Mouse (Mus musculus): ENCODE measurements around the gene Esyt2. TPM values are rescaled to one million over a fixed set of nuclear protein-coding genes. Genes with fewer than 3 reads are reported as not detected.

Esyt2 gene
- polyA plus RNA-seq, 1 experiment, result 0.69 TPM

DNA sequence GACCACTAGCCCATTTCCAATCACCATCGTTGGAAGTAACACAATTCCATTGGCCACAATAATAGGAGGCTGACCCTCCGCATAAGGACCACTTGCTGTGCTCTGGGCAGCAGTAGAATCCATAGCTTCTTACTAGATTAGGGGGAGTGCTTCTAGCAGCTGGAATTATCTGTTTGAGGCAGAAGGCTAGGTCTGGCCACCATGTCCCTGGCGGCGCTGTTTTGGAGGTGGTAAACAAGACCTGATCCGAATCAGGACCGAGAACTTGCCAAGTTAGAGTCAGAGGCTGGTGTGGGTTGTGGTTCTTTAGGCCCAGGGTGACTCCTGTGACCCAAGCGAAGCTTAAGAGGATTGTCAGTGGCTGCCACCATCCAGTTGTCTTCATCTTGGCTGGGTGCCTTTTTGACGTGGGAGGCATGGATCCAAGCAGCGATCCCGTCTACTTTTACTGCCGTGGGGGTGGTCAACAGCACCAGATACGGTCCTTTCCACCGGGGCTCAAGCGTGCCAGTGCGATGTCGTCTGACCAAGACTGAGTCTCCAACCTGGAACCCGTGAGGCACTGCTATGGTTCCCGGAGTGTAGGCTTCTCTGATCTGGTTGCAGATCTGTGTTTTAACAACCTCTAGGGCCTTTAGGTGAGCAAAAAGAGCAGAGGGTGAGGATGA is 123.2 kb downstream of the Esyt2 start:
- no peaks in the 10 kb centered on the region for H3K27me3 ChIP-seq (ENCODE audit: control insufficient read depth)
- peak overlapping the region; percentile 79 for H3K4me3 ChIP-seq (replicated peaks)
- peaks cover 46% of the 10 kb centered on the region for H3K4me1 ChIP-seq (ENCODE audit: control insufficient read depth)
- TF ChIP-seq GATA1 (IDR thresholded peaks at IDR 0.05; ENCODE audit: low read length) (no peak), TAL1 (IDR thresholded peaks at IDR 0.05; ENCODE audit: low read length) (no peak)
- H3K9me3 ChIP-seq (ENCODE audit: control insufficient read depth, low read length), result peaks cover 15% of the 10 kb centered on the region
- peaks cover 64% of the 10 kb centered on the region for H3K36me3 ChIP-seq (ENCODE audit: control insufficient read depth)

DNA sequence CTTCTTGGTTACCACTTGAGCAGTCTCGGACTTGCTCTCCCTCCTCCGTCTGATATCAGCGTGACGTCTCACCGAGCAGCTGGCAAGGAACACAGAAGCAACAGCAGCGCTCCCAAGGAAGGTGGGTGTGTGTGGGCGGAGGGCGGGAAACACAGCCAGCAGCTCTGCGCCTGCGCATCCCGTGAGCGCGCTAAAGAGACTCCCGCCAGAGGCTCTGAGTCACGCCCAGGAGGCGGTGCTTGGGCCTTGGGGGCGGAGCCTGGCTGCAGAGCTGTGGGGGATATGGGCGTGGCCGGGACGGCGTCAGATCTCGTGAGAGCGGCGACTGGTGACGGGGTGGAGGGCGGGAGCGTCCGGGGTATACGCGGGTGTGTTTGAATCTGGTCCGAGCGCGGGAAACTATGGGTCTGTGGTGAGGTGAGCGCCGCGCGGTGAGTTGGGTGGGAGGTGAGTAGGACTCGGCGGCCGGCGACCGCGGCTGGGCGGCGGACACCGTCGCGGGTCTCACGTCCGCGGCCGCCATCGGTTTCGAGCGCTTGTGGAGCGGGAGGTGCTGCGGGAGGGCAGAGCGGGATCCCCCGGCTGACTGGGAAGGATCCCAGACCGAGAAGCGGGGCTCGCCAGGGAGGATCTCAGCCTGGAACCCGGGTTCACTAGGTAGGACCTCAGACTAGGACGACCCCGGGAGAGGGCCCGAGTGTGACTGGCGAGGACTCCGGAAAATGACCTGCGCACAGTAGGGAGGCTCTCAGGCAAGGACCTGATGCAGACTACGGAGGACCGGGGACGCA is 124.2 kb downstream of the Esyt2 start, which contains the start of gene Ncapg2:
Gene Ncapg2 (plus strand): TSS at position 358 of the 791 bp plus-strand sequence.
- TF ChIP-seq TAL1 (IDR thresholded peaks at IDR 0.05; ENCODE audit: low read length) (no peak), GATA1 (IDR thresholded peaks at IDR 0.05; ENCODE audit: low read length) (no peak)
- peak within 1 kb of the TSS; percentile 79 for H3K4me3 ChIP-seq (replicated peaks)

DNA sequence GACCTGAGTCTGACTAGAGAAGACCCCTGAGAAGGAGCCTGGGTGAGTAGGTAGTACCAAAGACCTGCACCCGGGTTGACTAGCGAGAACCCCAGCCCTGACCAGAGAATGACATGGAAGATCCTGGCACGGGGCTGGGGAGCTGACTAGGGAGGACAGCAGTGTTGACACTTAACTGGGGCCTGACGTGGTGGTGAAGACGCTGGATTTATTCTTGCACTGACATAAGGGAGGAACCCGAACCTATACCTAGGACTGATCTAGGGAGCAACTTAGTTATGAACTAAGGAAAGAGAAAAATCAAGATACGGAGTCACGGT is 124.8 kb downstream of the Esyt2 start:
- H3K27me3 ChIP-seq (ENCODE audit: control insufficient read depth), result no peaks in the 10 kb centered on the region
- peak overlapping the region; percentile 79 for H3K4me3 ChIP-seq (replicated peaks)
- peaks cover 15% of the 10 kb centered on the region for H3K9me3 ChIP-seq (ENCODE audit: control insufficient read depth, low read length)
- peaks cover 54% of the 10 kb centered on the region for H3K4me1 ChIP-seq (ENCODE audit: control insufficient read depth)
- TF ChIP-seq GATA1 (IDR thresholded peaks at IDR 0.05; ENCODE audit: low read length) (no peak), TAL1 (IDR thresholded peaks at IDR 0.05; ENCODE audit: low read length) (no peak)
- peaks cover 80% of the 10 kb centered on the region for H3K36me3 ChIP-seq (ENCODE audit: control insufficient read depth)

More for the DNA sequence above, 124.2 kb downstream of the Esyt2 start, which contains the start of gene Ncapg2:
- no peaks in the 10 kb centered on the region for H3K27me3 ChIP-seq (ENCODE audit: control insufficient read depth)
- peaks cover 75% of the 10 kb centered on the region for H3K36me3 ChIP-seq (ENCODE audit: control insufficient read depth)
- peaks cover 15% of the 10 kb centered on the region for H3K9me3 ChIP-seq (ENCODE audit: control insufficient read depth, low read length)
- H3K4me1 ChIP-seq (ENCODE audit: control insufficient read depth), result peaks cover 53% of the 10 kb centered on the region

DNA sequence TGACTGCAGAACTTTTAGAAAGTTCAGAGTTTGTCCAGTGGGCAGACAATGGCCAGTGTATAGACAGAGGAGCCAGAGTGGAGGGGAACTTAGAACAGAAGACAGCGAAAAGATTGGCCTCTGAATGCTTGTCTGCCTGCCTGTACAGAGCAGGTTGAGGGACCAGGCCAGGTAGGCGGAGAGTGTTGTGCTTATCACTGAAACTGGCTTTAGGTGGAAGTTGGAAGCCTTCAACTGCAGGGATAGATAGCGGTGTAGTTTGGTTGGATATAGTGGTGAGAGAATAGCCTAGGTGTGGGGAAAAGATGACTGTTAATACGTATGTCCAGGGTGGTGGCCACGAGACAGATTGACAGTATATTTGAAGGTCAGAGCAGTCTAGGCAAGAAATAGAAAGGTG is 126.9 kb downstream of the Esyt2 start:
- TF ChIP-seq TAL1 (IDR thresholded peaks at IDR 0.05; ENCODE audit: low read length) (no peak), GATA1 (IDR thresholded peaks at IDR 0.05; ENCODE audit: low read length) (no peak)
- Histone ChIP-seq H3K9me3 (ENCODE audit: control insufficient read depth, low read length) (peaks cover 10% of the 10 kb centered on the region), H3K4me1 (ENCODE audit: control insufficient read depth) (peaks cover 54% of the 10 kb centered on the region), H3K27me3 (ENCODE audit: control insufficient read depth) (no peaks in the 10 kb centered on the region), H3K36me3 (ENCODE audit: control insufficient read depth) (peaks cover 87% of the 10 kb centered on the region), H3K4me3 (replicated peaks) (peak overlapping the region; percentile 79)

DNA sequence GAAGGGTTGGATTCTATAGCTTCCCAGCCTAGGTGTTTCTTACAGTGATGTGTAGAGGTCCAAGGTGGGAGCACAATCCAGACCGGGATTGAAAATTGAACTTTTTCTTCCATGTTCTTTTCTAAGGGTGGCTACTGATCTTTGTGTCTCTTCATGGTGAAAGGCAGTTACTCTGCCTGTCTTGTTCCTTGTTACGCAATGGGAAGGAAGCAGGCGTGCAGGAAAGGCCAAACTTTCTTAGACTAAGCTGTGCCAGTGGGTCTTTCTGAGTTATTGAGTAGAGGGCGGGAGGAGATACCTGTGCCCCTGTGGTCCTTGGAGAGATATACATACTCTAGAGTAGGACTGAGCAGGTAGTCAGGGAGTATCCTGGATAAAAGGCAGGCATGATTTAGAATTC is 133.9 kb downstream of the Esyt2 start:
- H3K9me3 ChIP-seq (ENCODE audit: control insufficient read depth, low read length), result no peaks in the 10 kb centered on the region
- TF ChIP-seq TAL1 (IDR thresholded peaks at IDR 0.05; ENCODE audit: low read length) (no peak), GATA1 (IDR thresholded peaks at IDR 0.05; ENCODE audit: low read length) (no peak)
- no peaks in the 10 kb centered on the region for H3K27me3 ChIP-seq (ENCODE audit: control insufficient read depth)
- H3K4me1 ChIP-seq (ENCODE audit: control insufficient read depth), result peaks cover 2% of the 10 kb centered on the region
- H3K4me3 ChIP-seq (replicated peaks), result no peak overlapping the region
- peaks cover 99% of the 10 kb centered on the region for H3K36me3 ChIP-seq (ENCODE audit: control insufficient read depth)

DNA sequence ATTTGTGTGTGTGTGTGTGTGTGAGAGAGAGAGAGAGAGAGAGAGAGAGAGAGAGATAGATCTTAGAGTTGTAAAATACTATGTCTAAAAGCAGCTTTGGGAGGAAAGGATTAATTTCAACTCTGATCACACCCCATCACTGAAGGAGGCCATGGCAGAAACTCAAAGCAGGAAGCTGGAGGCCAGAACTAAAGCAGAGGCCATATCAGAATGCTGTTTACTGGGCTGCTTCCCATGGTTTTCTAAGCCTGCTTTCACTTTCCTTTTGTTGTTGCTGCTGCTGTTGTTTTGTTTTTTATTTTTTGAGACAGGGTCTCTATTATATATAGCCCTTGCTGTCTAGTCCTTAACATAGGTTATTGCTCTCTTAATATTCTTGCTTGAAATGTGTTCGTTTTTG is 135.5 kb downstream of the Esyt2 start:
- Histone ChIP-seq H3K27me3 (ENCODE audit: control insufficient read depth) (no peaks in the 10 kb centered on the region), H3K36me3 (ENCODE audit: control insufficient read depth) (peaks cover 99% of the 10 kb centered on the region), H3K4me1 (ENCODE audit: control insufficient read depth) (no peaks in the 10 kb centered on the region), H3K4me3 (replicated peaks) (no peak overlapping the region), H3K9me3 (ENCODE audit: control insufficient read depth, low read length) (no peaks in the 10 kb centered on the region)
- TF ChIP-seq TAL1 (IDR thresholded peaks at IDR 0.05; ENCODE audit: low read length) (no peak), GATA1 (IDR thresholded peaks at IDR 0.05; ENCODE audit: low read length) (no peak)

DNA sequence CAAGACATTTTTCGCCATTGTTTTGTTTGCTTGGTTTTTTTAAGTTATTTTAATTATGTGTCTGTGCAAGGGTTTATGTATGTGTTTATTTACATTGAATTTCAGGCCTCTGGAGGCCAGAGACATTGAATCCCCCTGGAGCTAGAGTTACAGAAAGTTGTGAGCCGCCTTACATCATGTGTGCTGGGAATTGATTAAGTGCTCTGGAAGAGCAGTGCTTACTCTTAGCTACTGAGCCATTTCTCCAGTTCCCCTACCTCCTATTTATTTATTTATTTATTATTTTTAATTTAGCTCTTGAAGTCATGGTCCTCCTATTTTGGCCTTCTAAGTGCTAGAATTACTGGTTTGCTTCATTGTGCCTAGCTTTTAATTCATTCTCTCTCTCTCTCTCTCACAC is 140.7 kb downstream of the Esyt2 start:
- Histone ChIP-seq H3K27me3 (ENCODE audit: control insufficient read depth) (no peaks in the 10 kb centered on the region), H3K9me3 (ENCODE audit: control insufficient read depth, low read length) (no peaks in the 10 kb centered on the region), H3K4me3 (replicated peaks) (no peak overlapping the region), H3K4me1 (ENCODE audit: control insufficient read depth) (no peaks in the 10 kb centered on the region), H3K36me3 (ENCODE audit: control insufficient read depth) (peaks cover 100% of the 10 kb centered on the region)
- TF ChIP-seq GATA1 (IDR thresholded peaks at IDR 0.05; ENCODE audit: low read length) (no peak), TAL1 (IDR thresholded peaks at IDR 0.05; ENCODE audit: low read length) (no peak)

DNA sequence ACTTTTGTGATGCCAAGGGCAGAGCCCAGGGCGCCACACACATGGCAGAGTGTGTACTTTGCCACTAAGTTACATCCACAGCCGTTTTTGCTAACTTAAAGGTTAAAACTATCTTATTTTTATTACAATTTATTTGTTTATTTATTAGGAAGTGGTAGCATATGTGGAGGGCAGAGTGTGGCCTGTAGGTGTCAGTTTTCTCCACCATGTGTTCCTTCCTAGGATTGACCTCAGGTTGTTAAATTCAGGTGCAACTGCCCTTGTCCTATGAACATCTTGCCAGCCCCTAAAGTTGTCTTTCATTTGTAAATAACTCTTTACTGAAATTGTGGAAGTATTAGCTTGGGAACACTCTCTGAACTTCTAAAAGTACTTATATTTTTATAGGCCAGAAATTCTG is 144.4 kb downstream of the Esyt2 start:
- no peaks in the 10 kb centered on the region for H3K9me3 ChIP-seq (ENCODE audit: control insufficient read depth, low read length)

DNA sequence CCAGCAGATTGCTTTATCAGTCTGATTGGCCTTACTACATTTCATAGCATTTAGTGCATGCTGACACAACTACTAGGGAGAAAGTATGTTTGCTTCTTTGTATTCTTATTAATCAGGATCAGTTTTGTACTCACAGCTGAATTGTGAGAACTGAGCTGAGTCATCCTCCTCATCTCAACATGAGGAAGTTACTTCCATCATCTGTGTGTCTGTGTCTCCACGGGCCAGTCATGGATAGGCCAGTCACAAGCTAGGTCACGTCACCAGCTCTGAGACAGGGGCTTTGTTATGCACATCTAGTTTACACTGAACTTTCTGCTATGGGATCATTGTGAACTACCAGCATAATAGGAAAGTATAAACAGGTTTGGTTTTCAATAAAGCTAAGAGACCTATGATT is 152.7 kb downstream of the Esyt2 start:
- Histone ChIP-seq H3K36me3 (ENCODE audit: control insufficient read depth) (peaks cover 99% of the 10 kb centered on the region), H3K4me3 (replicated peaks) (no peak overlapping the region), H3K4me1 (ENCODE audit: control insufficient read depth) (peaks cover 6% of the 10 kb centered on the region), H3K9me3 (ENCODE audit: control insufficient read depth, low read length) (no peaks in the 10 kb centered on the region), H3K27me3 (ENCODE audit: control insufficient read depth) (no peaks in the 10 kb centered on the region)
- no peak for TF ChIP-seq TAL1 (IDR thresholded peaks at IDR 0.05; ENCODE audit: low read length)
- no peak for TF ChIP-seq GATA1 (IDR thresholded peaks at IDR 0.05; ENCODE audit: low read length)

More for the DNA sequence above, 144.4 kb downstream of the Esyt2 start:
- H3K4me1 ChIP-seq (ENCODE audit: control insufficient read depth), result no peaks in the 10 kb centered on the region
- peaks cover 100% of the 10 kb centered on the region for H3K36me3 ChIP-seq (ENCODE audit: control insufficient read depth)
- no peak overlapping the region for H3K4me3 ChIP-seq (replicated peaks)
- TF ChIP-seq GATA1 (IDR thresholded peaks at IDR 0.05; ENCODE audit: low read length) (no peak), TAL1 (IDR thresholded peaks at IDR 0.05; ENCODE audit: low read length) (no peak)
- no peaks in the 10 kb centered on the region for H3K27me3 ChIP-seq (ENCODE audit: control insufficient read depth)
